9 mouse cellular contexts compared by ENCODE assay signal in the genomic region with DNA sequence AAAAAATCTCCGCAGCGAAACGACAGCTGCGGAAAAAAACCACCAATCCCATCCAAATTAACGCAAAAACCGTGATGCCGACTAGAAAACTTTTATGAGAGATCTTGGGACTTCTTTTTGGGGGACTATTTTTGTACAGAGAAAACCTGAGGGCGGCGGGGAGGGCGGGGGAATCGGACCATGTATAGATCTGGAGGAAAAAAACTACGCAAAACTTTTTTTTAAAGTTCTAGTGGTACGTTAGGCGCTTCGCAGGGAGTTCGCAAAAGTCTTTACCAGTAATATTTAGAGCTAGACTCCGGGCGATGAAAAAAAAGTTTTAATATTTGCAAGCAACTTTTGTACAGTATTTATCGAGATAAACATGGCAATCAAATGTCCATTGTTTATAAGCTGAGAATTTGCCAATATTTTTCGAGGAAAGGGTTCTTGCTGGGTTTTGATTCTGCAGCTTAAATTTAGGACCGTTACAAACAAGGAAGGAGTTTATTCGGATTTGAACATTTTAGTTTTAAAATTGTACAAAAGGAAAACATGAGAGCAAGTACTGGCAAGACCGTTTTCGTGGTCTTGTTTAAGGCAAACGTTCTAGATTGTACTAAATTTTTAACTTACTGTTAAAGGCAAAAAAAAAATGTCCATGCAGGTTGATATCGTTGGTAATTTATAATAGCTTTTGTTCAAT. TPM values are rescaled to one million over a fixed set of nuclear protein-coding genes. Genes with fewer than 3 reads are reported as not detected.
A peak's percentile ranks its signal among the peaks of the same experiment; 100 is the strongest.
DNase-seq lines count a peak whose midpoint lies in the region; ATAC-seq and TF ChIP-seq lines count a peak whose summit lies in the region.
"Had no signal": no experiment of that assay in that cellular context is flagged by ENCODE, and none has a peak within 500 bp of the region (broad histone marks: within the 10 kb centered on the region; RNA-seq: fewer than 3 reads in every experiment).

No protein-coding gene starts in this region.

- H3K4me1 ChIP-seq in lung, embryonic 14.5 days (ENCODE audit: insufficient read depth): peaks cover 3% of the 10 kb centered on the region; the same call in 1 of the 2 replicates
- H3K4me1 ChIP-seq in forebrain, embryonic 14.5 days (ENCODE audit: control insufficient read depth, insufficient read depth, low read length): peaks cover 7% of the 10 kb centered on the region; the same call in 1 of the 2 replicates
- peaks cover 25% of the 10 kb centered on the region for H3K4me1 ChIP-seq in midbrain, embryonic 11.5 days (ENCODE audit: control insufficient read depth, insufficient read depth, low read length)
- H3K4me1 ChIP-seq in stomach, postnatal 0 days (replicated peaks; ENCODE audit: control insufficient read depth, insufficient read depth): no peaks in the 10 kb centered on the region

- WGBS in lung, embryonic 14.5 days: 3% methylated on average over 26 of the region's 26 CpGs
- under 1% methylated on average over 26 of the region's 26 CpGs for WGBS in forebrain, embryonic 14.5 days
- under 1% methylated on average over 26 of the region's 26 CpGs for WGBS in midbrain, embryonic 11.5 days
- WGBS in stomach, postnatal 0 days: 4% methylated on average over 26 of the region's 26 CpGs

- DNase-seq in lung, embryonic 14.5 days: peak; percentile 50
- DNase-seq in lung, postnatal 10 days: no peak
- DNase-seq in forebrain, embryonic 14.5 days (ENCODE audit: low spot score): peak; percentile 46
- peak; percentile 95 for DNase-seq in midbrain, embryonic 11.5 days (ENCODE audit: low spot score, missing footprints)
- no peak for DNase-seq in stomach, postnatal 0 days (ENCODE audit: low spot score)
- no peak for DNase-seq in left cerebral cortex, adult 18-20 months (ENCODE audit: low spot score in 2 of 2)
- no peak for DNase-seq in spleen, postnatal 14 days (ENCODE audit: low spot score in 2 of 2)
- no peak for DNase-seq in ovary, adult 18-20 months (ENCODE audit: low spot score)

- no peaks in the 10 kb centered on the region for H3K36me3 ChIP-seq in lung, embryonic 14.5 days (ENCODE audit: insufficient read depth)
- H3K36me3 ChIP-seq in forebrain, embryonic 14.5 days (ENCODE audit: control insufficient read depth, insufficient read depth, low read length): peaks cover 5% of the 10 kb centered on the region
- no peaks in the 10 kb centered on the region for H3K36me3 ChIP-seq in midbrain, embryonic 11.5 days (ENCODE audit: control insufficient read depth, insufficient read depth, low read length)
- no peaks in the 10 kb centered on the region for H3K36me3 ChIP-seq in stomach, postnatal 0 days (ENCODE audit: control insufficient read depth, insufficient read depth, low read length)
- H3K36me3 ChIP-seq: G1E had no signal

- peak overlapping the region; percentile 36; the same call in 1 of the 2 replicates for H3K27ac ChIP-seq in lung, embryonic 14.5 days (ENCODE audit: low read depth)
- peak overlapping the region; percentile 99 for H3K27ac ChIP-seq in forebrain, embryonic 14.5 days (ENCODE audit: low read depth, low read length)
- H3K27ac ChIP-seq in midbrain, embryonic 11.5 days (ENCODE audit: low read depth, low read length): peak overlapping the region; percentile 100
- peak overlapping the region; percentile 94; the same call in 1 of the 2 replicates for H3K27ac ChIP-seq in stomach, postnatal 0 days (replicated peaks)

- peaks cover 92% of the 10 kb centered on the region for H3K27me3 ChIP-seq in lung, embryonic 14.5 days (ENCODE audit: insufficient read depth, low read length)
- no peaks in the 10 kb centered on the region for H3K27me3 ChIP-seq in forebrain, embryonic 14.5 days (replicated peaks; ENCODE audit: control insufficient read depth, insufficient read depth, low read length)
- no peaks in the 10 kb centered on the region; the same call in none of the 2 replicates for H3K27me3 ChIP-seq in midbrain, embryonic 11.5 days (ENCODE audit: control insufficient read depth, insufficient read depth, low read length)
- peaks cover 2% of the 10 kb centered on the region; the same call in 1 of the 2 replicates for H3K27me3 ChIP-seq in stomach, postnatal 0 days (ENCODE audit: control insufficient read depth, insufficient read depth, low read length)

- H3K4me3 ChIP-seq in lung, embryonic 14.5 days (ENCODE audit: low read depth, low read length): peak overlapping the region; percentile 41
- H3K4me3 ChIP-seq in forebrain, embryonic 14.5 days (ENCODE audit: low read depth, low read length): peak overlapping the region; percentile 79
- H3K4me3 ChIP-seq in midbrain, embryonic 11.5 days (ENCODE audit: low read depth, low read length): peak overlapping the region; percentile 92
- H3K4me3 ChIP-seq in stomach, postnatal 0 days (ENCODE audit: low read depth, low read length): peak overlapping the region; percentile 63

- no peak for ATAC-seq in lung, embryonic 14.5 days (ENCODE audit: insufficient read depth)
- ATAC-seq in forebrain, embryonic 14.5 days: no peak
- no peak for ATAC-seq in midbrain, embryonic 11.5 days (ENCODE audit: low FRiP score)
- ATAC-seq in stomach, postnatal 0 days (ENCODE audit: low FRiP score, low TSS enrichment): no peak

- H3K9me3 ChIP-seq in lung, embryonic 14.5 days (ENCODE audit: low read depth, low read length): no peaks in the 10 kb centered on the region
- H3K9me3 ChIP-seq in forebrain, embryonic 14.5 days (replicated peaks; ENCODE audit: control insufficient read depth, low read length): no peaks in the 10 kb centered on the region
- H3K9me3 ChIP-seq in midbrain, embryonic 11.5 days (ENCODE audit: control insufficient read depth, low read length): no peaks in the 10 kb centered on the region
- no peaks in the 10 kb centered on the region for H3K9me3 ChIP-seq in stomach, postnatal 0 days (ENCODE audit: control insufficient read depth, low read length)

- peak overlapping the region; percentile 53 for H3K9ac ChIP-seq in lung, embryonic 14.5 days
- peak overlapping the region; percentile 99 for H3K9ac ChIP-seq in forebrain, embryonic 14.5 days (ENCODE audit: low read length)
- H3K9ac ChIP-seq in midbrain, embryonic 11.5 days (ENCODE audit: low read length): peak overlapping the region; percentile 99
- peak overlapping the region; percentile 78 for H3K9ac ChIP-seq in stomach, postnatal 0 days (ENCODE audit: low read length)

- no peak for TF ChIP-seq EP300 in stomach, postnatal 0 days (optimal IDR thresholded peaks at IDR 0.05)

- TF ChIP-seq CTCF in lung, embryonic 14.5 days (IDR thresholded peaks at IDR 0.05; ENCODE audit: low read depth): no peak
- TF ChIP-seq CTCF in stomach, postnatal 0 days (IDR thresholded peaks at IDR 0.05; ENCODE audit: low read depth): no peak

- 0 out of 2 replicates have a peak overlapping the region, but pooled peaks have one; percentile 64 for H3K4me2 ChIP-seq in lung, embryonic 14.5 days
- peak overlapping the region; percentile 75 for H3K4me2 ChIP-seq in forebrain, embryonic 14.5 days (ENCODE audit: low read length)
- H3K4me2 ChIP-seq in midbrain, embryonic 11.5 days: peak overlapping the region; percentile 98
- peak overlapping the region; percentile 55 for H3K4me2 ChIP-seq in stomach, postnatal 0 days (replicated peaks; ENCODE audit: low read depth)

RNA-seq across cellular contexts. Expression of a gene that starts 1.4 kb away (rescaled TPM):
- 4.0 and 5.0 TPM in 2 replicates for polyA plus RNA-seq in lung, embryonic 14.5 days (2014; fragmentation: Nextera tagmentation; extraction: Ambion mirVana)
- 26.6 and 32.0 TPM in 2 replicates for polyA plus RNA-seq in forebrain, embryonic 14.5 days (2014; fragmentation: Nextera tagmentation; extraction: Ambion mirVana)
- polyA plus RNA-seq in midbrain, embryonic 11.5 days (2014; fragmentation: Nextera tagmentation; extraction: Ambion mirVana): 48.7 and 49.5 TPM in 2 replicates
- 11.6 and 14.7 TPM in 2 replicates for polyA plus RNA-seq in stomach, postnatal 0 days (2015; fragmentation: Nextera tagmentation; extraction: Ambion mirVana)
- total RNA-seq in left cerebral cortex, adult 18-20 months (2021): 10 to 100 TPM; 43.8 to 46.5 TPM
- polyA plus RNA-seq: G1E had no signal

Comparison
In these comparisons a context has a peak if more than half of its experiments do, and no peak if none do; other contexts are left out.
1. DNase-seq: peak in lung, embryonic 14.5 days (single experiment), forebrain, embryonic 14.5 days (single experiment) and midbrain, embryonic 11.5 days (single experiment); none in lung, postnatal 10 days (single experiment), stomach, postnatal 0 days (single experiment), left cerebral cortex, adult 18-20 months (0 of 2), spleen, postnatal 14 days (0 of 2) and ovary, adult 18-20 months (single experiment).
2. H3K27ac ChIP-seq: peak in every context shown above with its lines; median percentile 100 in midbrain, embryonic 11.5 days; 99 in forebrain, embryonic 14.5 days; 94 in stomach, postnatal 0 days; 36 in lung, embryonic 14.5 days.
3. H3K4me3 ChIP-seq: peak in every context shown above with its lines; median percentile 92 in midbrain, embryonic 11.5 days; 79 in forebrain, embryonic 14.5 days; 63 in stomach, postnatal 0 days; 41 in lung, embryonic 14.5 days.
4. Peak in every context shown above with its lines, with median percentiles within 50 percentile points of each other: H3K4me2 ChIP-seq and H3K9ac ChIP-seq.